Mouse (Mus musculus) embryonic fibroblast, embryonic 13.5 days (primary cell): ENCODE measurements around the gene Sik2.

ENCODE experiments used
- CTCF ChIP-seq: IDR thresholded peaks from 2 replicates; pipeline ENCODE4 v1.5.1; 2011; ENCODE audit warnings: mild to moderate bottlenecking, control low read depth, low read length, moderate library complexity, borderline replicate concordance; ENCODE audit not compliant: insufficient read depth
- POLR2A ChIP-seq: IDR thresholded peaks from 2 replicates; pipeline ENCODE4 v1.6.1; 2011; ENCODE audit warnings: low read depth, mild to moderate bottlenecking, control low read depth, low read length, moderate library complexity

- TF ChIP-seq POLR2A = no peak
- no peak for TF ChIP-seq CTCF
Observed at GRCm38 (mm10) chr9:51042136-51042535, 33.3 kb upstream of the Sik2 start.
